Mouse (Mus musculus): ENCODE data around the gene Nelfe.

Gene Nelfe

DNA sequence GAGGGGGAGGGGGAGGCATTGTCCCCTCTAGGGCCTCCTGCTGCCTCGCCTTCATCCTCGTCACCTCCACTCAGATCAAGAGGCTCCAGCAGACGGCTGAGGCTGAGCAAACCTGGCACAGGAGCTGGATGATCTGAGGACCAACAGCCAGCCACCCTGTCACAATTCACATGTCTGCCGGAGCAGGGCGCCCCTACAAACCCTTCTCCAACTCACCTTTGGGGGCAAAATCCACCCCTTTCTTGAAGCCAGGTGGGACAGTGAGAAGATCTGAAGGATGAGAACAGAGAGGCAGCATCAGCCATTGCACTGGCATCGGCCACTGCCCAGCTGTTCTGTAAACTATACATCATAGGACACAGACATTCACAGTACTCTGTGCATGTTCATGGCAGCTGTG lies 3.0 kb upstream of the Nelfe start:
- DNase-seq (ENCODE audit: low spot score in 2 of 2) = no peak

DNA sequence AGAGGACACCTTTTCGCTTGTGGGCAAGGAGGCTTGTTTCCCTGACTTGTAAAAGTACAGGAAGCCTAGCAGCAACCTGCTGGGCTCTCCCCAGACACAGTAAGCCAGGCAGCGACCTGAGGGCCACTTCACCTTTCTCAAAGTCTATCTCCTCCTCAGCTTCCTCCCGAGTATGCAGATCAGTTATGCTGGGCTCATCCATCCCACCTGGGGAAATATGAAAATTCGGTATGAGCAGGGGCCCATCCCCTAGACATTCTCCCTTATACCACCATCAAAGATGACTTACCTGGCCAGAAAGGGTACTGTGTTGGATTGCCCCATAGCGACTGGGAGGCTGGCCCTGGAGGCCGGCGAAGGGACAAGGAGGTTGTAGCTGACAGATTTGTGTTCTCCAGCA lies 2.6 kb upstream of the Nelfe start:
- DNase-seq (ENCODE audit: low spot score in 2 of 2) = no peak

DNA sequence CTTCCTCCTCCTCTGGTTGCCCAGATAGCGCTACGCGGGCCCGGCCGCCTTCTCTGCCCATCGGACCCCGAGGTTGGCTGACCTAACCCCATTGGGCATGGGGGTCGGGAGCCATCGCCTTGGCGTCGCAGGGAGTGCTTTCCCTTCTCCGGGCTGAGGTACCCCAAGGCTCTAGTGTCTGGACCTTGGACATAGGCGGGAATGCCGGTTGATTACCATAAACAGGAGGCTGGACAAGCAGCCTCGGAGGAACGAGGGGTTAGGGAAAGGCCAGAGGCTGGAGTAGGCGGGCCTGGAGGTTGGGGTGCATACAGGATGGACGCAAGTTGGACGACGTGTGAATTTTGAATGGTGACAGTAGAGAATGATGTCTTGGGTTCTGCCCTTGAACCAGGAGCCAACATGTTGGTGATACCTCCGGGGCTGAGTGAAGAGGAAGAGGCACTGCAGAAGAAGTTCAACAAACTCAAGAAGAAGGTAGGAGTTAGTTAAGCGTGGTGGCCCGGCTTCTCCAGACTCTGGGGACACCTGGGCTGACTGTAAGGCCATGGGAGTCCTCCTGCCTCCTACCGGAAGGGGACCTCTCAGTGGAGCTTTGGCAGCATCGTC lies 430 bp downstream of the Nelfe start:
- DNase-seq (ENCODE audit: low spot score in 2 of 2) = no peak

DNA sequence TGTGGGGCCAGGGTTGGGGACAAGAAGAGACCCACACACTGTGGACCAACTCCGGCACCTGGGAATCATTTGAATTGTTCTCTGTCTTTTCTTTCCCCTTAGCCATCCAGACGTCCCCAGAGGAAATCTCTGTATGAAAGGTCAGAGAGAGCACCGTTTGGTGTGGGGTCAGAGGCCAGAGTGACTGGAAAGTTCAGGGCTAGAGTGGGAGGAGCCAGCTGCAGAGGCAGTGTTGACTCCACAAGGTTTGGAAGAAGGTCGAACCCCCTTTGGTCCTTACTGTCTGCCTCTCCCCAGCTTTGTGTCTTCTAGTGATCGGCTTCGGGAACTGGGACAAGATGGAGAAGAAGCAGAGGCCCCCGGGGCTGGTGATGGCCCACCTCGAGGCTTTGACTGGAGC lies 3.3 kb downstream of the Nelfe start:
- DNase-seq (ENCODE audit: low spot score in 2 of 2) = no peak

DNA sequence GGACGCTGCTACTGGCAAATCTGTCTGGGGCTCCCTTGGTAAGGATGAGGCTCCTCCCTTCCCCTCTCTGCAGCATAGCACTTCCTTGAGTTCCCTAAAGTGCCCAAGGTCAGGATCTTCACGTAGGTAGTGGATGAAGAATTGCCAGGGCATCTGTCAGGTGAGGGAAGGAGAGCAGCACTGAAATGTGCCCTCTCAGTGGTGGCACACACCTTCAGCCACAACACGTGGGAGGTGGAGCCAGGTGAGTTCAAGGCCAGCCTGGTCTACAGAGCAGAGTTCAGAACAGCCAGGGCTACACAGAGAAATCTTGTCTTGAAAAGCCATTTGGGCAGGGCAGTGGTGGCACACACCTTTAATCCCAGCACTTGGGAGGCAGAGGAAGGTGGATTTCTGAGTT lies 4.6 kb downstream of the Nelfe start:
- DNase-seq (ENCODE audit: low spot score in 2 of 2) = no peak

DNA sequence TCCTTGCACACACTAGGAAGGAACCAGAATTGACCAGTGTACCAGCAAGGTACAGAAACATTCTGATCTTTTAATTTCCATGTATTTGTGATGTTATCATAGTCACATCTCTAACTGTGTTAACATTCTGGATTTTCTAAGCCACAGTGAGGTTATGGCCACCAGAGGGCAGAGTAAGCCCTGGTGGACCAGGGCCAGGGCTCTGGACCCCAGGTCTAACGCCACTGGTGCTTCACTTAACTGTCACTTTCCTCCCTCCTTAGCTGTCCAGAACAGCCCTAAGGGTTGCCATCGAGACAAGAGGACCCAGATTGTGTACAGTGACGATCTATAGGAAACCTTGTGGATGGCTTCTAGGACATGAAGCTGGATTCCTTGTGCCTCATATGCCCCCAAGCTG lies 5.6 kb downstream of the Nelfe start:
- no peak for DNase-seq (ENCODE audit: low spot score in 2 of 2)

DNA sequence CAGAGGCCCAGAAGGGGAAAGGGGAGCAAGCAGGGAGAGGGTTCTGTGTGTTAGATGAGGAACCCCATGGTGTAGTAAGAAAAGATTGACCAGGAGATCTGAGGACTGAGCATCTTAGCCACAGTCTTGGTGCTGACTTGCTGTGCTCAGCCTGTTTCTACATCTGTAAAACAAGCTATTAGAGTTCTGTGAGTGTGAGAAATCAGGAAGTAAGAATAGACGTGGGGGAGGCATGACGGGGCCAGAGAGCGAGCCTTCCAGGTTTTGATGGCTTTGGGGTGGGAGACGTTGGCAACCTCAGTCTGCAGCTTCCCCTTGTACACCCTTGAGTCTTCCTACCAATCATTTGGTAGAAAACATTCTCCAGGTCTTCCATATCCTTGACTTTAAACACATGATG lies 8.5 kb downstream of the Nelfe start:
- DNase-seq (ENCODE audit: low spot score in 2 of 2) = no peak

DNA sequence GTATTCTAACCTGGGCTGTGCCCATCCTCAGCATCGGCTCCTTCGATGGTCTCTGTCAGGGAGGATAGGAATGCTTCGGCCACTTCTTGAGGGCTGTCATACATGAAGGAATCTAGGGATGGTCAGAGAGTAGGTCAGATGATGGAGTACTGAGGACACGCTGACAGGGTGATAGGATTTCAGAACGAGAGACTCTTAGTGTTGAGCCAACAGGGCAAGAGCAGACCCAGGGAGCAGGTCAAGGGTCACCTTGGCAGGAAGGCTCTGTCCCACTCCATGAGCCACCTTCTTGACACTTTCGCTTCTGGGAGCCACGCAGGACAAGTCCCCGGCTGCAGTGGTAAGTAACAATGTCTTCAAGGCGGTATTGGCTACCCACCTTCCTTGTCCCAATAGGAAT lies 10.3 kb downstream of the Nelfe start:
- DNase-seq (ENCODE audit: low spot score in 2 of 2) = no peak

DNA sequence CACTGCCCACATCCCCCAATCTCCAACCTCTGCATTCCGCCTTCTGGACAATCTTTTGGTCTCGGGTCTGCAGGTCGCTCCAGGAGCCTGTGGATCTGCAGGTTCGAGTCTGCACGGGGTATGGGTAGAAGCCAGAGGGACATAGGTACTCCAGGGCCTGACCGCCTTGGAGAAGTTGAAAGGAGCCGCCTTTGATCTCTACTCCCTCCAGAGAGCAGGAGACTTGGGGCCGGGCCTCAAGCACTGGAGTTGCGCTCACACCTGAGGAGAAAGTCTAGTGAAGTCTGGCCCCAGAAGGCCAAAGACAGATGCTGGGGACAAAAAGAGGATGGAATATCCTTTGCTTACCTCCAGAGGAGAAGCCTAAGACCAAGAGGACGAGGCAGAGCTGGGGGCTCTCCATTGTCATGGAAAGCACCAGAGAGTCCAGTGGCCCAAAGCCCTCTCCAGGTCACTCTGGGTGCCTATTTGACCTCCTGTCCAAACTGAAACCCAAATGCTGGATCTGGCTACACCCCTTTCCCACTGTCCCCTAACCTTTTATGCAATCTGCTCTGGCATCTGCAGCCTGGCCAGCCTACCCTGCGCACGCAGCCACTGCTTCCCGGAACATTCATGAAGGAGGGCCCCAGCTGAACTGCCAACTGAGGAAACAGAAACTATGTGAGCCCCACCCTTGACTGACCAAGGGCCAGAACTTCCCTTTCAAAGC lies 11.7 kb downstream of the Nelfe start:
- no peak for DNase-seq (ENCODE audit: low spot score in 2 of 2)

- no peak for DNase-seq (ENCODE audit: low spot score in 2 of 2)
Observed at GRCm38 (mm10) chr17:34862416-34863081, 12.4 kb downstream of the Nelfe start, which contains the start of gene Cfb. TSS of gene Cfb (minus strand) at chr17:34862518.

- no peak for DNase-seq (ENCODE audit: low spot score in 2 of 2)
Observed at GRCm38 (mm10) chr17:34865981-34866380, 15.8 kb downstream of the Nelfe start.

GRCm38 (mm10) chr17:34874321-34874720 lies 24.1 kb downstream of the Nelfe start:
- no peak for DNase-seq (ENCODE audit: low spot score in 2 of 2)

DNA sequence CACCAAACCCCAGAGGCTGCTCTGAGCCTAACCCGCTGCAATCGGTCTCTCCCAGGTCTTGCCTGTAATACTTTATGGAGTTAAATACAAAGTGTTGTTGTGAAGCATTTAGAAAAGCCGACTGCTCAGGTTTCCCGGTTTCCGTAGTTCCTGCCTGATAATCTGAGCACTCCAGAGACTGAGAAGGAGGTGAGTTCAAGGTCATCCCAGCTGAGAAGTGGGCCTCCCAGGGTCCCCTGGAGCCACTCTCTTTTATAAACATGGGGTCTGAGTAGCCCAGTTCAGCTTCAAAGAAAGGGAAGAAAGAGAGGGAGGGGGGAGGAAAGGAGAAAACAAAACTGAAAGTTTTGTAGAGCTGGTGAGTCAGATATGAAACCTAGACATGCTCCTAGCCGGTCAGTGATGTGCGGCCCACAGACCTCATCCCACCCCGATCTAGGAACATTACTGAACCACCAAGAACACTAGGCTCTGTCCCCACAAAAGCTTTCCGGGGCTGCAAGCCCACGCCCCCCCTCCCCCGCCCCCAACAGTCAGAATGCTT lies 29.2 kb downstream of the Nelfe start, which contains the start of gene Zbtb12:
Zbtb12 (plus strand) TSS at position 148 of the 544 bp plus-strand sequence.
- no peak for DNase-seq (ENCODE audit: low spot score in 2 of 2)

GRCm38 (mm10) chr17:34881166-34881565 lies 31.0 kb downstream of the Nelfe start:
- no peak for DNase-seq (ENCODE audit: low spot score in 2 of 2)

GRCm38 (mm10) chr17:34881683-34882310 lies 31.6 kb downstream of the Nelfe start, which contains the start of gene Gm20547:
TSS of gene Gm20547 (minus strand) at chr17:34882042.
- no peak for DNase-seq (ENCODE audit: low spot score in 2 of 2)

- no peak for DNase-seq (ENCODE audit: low spot score in 2 of 2)
Observed at GRCm38 (mm10) chr17:34883332-34883731, 33.1 kb downstream of the Nelfe start.

DNA sequence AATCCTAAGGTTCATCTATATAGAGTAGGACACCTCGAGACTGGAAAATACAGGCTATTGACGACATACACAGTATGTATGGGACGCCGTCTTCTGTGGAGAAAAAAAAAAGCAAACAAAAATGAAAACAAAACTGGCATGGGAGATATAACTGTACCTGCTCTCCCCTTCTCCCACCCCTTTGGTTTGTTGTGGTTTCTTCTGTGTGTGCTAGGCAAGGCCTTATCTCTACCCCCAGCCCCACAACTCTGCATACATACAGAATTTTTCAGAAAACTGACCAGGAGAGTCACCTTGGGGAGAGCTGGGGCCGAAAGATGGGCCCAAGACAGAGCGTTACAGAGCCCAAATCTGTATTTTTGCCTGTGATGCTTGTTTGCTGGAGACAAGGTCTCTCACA lies 34.5 kb downstream of the Nelfe start:
- no peak for DNase-seq (ENCODE audit: low spot score in 2 of 2)

GRCm38 (mm10) chr17:34885615-34886014 lies 35.4 kb downstream of the Nelfe start:
- DNase-seq (ENCODE audit: low spot score in 2 of 2) = no peak

DNA sequence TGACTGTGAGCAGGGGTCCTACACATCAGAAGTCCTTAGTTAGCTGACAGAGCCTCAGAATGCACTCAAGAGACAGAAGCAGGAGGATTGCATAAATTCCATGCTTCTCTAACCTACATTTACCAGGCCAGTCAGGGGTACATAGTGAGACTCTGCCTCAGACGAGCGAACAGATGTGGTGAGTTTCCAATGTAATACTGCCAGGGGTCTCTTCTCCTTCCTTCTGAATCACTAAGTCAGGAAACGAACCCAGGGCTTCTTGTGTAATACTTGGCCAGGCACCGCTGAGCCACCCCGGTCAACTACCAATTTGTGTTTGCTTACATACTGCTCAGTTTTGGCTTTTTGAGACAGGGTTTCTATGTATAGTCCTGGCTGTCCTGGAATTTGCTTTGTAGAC lies 37.8 kb downstream of the Nelfe start:
- no peak for DNase-seq (ENCODE audit: low spot score in 2 of 2)

GRCm38 (mm10) chr17:34890074-34890743 lies 40.0 kb downstream of the Nelfe start:
- no peak for DNase-seq (ENCODE audit: low spot score in 2 of 2)

DNA sequence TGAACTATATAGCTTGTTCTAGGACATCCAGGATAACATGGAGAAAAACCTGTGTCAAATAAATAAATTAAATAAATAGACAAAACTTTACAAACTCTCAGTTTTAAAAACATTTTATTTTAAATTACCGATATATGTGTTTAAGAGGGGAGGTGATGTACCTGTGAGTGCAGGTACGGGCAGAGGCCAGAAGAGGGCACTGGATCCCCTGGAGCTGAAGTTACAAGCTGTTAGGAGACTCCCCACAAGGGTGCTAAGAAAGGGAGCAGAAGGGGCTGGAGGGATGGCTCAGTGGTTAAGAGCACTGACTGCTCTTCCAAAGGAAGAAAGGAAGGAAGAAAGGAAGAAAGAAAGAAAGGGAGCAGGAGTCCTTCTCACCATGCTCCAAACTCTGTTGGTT lies 41.2 kb downstream of the Nelfe start:
- DNase-seq (ENCODE audit: low spot score in 2 of 2) = no peak
